Mouse (Mus musculus) embryonic facial prominence, embryonic 10.5 days (tissue): ENCODE measurements around the gene Cd164l2. TPM values are rescaled to one million over a fixed set of nuclear protein-coding genes. Genes with fewer than 3 reads are reported as not detected.
A peak's percentile ranks its signal among the peaks of the same experiment; 100 is the strongest.

ENCODE experiments used
- DNase-seq: peaks from one replicate; pipeline ENCODE4 v3.0.0-alpha.2; 2017; ENCODE audit warnings: low spot score
- H3K27ac ChIP-seq: fragments of 300-500 bp; sonication (generic); replicated peaks from 2 replicates; pipeline ENCODE4 v1.5.1; 2016; ENCODE audit warnings: mild to moderate bottlenecking
- H3K27me3 ChIP-seq: fragments of 300-500 bp; sonication (generic); replicated peaks from 2 replicates; pipeline ENCODE4 v1.6.1; 2016; ENCODE audit warnings: low read depth, mild to moderate bottlenecking; ENCODE audit not compliant: poor library complexity, severe bottlenecking
- H3K36me3 ChIP-seq: fragments of 300-500 bp; sonication (generic); replicated peaks from 2 replicates; pipeline ENCODE4 v1.6.1; 2016; ENCODE audit warnings: mild to moderate bottlenecking, moderate library complexity
- H3K4me1 ChIP-seq: fragments of 300-500 bp; sonication (generic); 2 replicates; pipeline ENCODE4 v1.6.1; 2016
- H3K4me3 ChIP-seq: fragments of 300-500 bp; sonication (generic); 2 replicates; pipeline ENCODE4 v1.5.1; 2016; ENCODE audit warnings: mild to moderate bottlenecking, moderate library complexity
- H3K9me3 ChIP-seq: fragments of 300-500 bp; sonication (generic); 2 replicates; pipeline ENCODE4 v1.6.1; 2016; ENCODE audit warnings: mild to moderate bottlenecking
- WGBS: fragments of 180-500 bp; shearing (Covaris S2); methylation state at CpG from one replicate; pipeline ENCODE4 v1.1.7; 2016; 5-methylcytosine and 5-hydroxymethylcytosine counted together
- polyA plus RNA-seq: library from polyadenylated mRNA; unstranded; fragments of >200 nt; fragmentation: Nextera tagmentation; extraction: Ambion mirVana; gene quantifications from 2 replicates; pipeline ENCODE4 v1.2.1, GENCODE M21; 2016

The Cd164l2 gene
- polyA plus RNA-seq, result 3.0 and 5.2 TPM in 2 replicates

DNA sequence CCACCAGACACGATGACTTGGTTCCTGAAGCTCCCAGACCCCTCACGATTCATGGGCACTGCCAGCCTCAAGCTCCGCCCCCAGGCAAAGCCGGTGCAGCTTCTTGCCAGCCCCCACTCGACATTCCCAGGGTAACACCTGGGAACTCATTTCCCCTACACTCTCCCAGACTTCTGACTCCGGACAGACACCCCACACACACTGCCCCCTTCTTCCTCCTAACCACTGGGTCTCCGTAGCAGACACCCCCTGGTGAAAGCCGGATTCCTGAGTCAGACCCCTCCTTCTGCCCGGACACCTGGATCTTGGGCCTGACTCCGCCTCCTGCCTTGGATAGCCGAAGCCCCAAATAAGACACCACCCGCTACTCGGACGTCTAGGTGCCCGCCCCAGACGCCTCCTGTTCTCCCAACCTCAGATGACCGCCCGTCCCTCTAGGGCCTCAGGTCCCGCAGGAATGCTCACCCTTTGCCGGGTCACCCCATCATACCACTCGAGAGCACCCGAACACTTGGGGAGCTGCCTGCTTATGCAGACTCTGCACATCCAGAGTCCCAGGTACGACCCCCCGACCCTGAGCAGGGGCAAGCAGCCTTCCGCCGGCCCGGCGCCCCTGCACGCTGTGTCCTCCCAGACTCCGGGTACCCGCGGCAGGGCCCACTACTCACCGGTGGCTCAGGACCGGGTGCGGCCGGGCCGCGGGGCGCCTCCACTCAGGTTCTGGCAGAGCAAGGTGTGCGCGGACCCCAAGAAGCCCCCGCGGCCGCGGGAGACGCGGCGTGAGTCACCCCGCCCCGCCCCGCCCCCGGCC, at the start of gene Cd164l2, which contains the start of gene Gpr3:
Gene Cd164l2 (plus strand): TSS at position 381 of the 811 bp plus-strand sequence.
Gene Gpr3 (minus strand): TSS at position 786 of the 811 bp plus-strand sequence.
- no peak for DNase-seq
- H3K36me3 ChIP-seq, result no peaks in the 10 kb centered on the region
- peak within 1 kb of the TSS; percentile 55; the same call in 1 of the 2 replicates for H3K27ac ChIP-seq
- 1% methylated on average over 52 of the region's 52 CpGs for WGBS
- H3K4me1 ChIP-seq, result peaks cover 35% of the 10 kb centered on the region
- H3K27me3 ChIP-seq, result peaks cover 84% of the 10 kb centered on the region
- H3K4me3 ChIP-seq, result peak within 1 kb of the TSS; percentile 77
- H3K9me3 ChIP-seq, result no peaks in the 10 kb centered on the region

DNA sequence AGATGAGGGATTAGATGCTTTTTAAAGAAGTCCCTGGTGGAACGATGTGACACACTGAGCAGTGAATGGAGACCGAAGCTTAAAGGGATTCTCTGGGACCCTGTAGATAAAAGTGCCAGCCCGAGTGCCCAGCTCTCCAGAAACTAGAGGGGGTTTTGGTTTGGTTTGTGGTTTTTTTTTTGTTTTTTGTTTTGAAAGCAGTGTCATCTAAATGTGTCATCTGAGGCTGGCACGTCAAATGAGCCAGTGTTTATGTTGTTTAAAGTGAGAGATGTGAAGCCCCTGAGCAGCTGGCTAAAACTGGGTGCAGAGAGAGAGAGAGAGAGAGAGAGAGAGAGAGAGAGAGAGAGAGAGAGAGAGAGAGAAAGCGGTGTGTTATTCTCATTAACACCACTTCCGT, 49.7 kb upstream of the Cd164l2 start:
- H3K27ac ChIP-seq, result no peak overlapping the region
- peaks cover 30% of the 10 kb centered on the region for H3K36me3 ChIP-seq
- no peak overlapping the region for H3K4me3 ChIP-seq
- no peak for DNase-seq
- WGBS, result 86% methylated on average over 6 of the region's 6 CpGs
- no peaks in the 10 kb centered on the region for H3K27me3 ChIP-seq
- peaks cover 14% of the 10 kb centered on the region for H3K4me1 ChIP-seq
- no peaks in the 10 kb centered on the region for H3K9me3 ChIP-seq

DNA sequence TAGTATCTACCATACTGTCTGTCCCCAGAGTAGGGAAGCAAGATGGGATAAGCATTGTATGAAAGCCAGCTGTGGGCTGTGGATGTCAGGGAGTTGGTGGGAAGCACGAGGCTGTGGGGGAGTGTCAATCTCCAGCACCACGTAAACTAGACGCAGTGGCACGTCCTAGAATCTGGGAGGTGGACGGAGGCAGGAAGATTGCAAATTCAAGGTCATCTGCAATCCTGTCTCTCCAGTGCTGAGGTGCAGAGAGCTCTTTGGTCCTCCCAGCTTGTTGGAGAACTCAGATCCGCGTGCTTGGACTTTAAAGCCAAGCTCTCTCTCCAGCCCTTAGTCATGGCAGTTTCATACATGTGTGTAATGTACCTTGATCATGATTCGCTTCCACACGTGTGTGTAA, 45.2 kb upstream of the Cd164l2 start:
- no peak overlapping the region for H3K27ac ChIP-seq
- no peaks in the 10 kb centered on the region for H3K27me3 ChIP-seq
- no peaks in the 10 kb centered on the region for H3K9me3 ChIP-seq
- 92% methylated on average over 9 of the region's 9 CpGs for WGBS
- peaks cover 23% of the 10 kb centered on the region for H3K36me3 ChIP-seq
- no peak overlapping the region for H3K4me3 ChIP-seq
- no peak for DNase-seq
- H3K4me1 ChIP-seq, result no peaks in the 10 kb centered on the region

DNA sequence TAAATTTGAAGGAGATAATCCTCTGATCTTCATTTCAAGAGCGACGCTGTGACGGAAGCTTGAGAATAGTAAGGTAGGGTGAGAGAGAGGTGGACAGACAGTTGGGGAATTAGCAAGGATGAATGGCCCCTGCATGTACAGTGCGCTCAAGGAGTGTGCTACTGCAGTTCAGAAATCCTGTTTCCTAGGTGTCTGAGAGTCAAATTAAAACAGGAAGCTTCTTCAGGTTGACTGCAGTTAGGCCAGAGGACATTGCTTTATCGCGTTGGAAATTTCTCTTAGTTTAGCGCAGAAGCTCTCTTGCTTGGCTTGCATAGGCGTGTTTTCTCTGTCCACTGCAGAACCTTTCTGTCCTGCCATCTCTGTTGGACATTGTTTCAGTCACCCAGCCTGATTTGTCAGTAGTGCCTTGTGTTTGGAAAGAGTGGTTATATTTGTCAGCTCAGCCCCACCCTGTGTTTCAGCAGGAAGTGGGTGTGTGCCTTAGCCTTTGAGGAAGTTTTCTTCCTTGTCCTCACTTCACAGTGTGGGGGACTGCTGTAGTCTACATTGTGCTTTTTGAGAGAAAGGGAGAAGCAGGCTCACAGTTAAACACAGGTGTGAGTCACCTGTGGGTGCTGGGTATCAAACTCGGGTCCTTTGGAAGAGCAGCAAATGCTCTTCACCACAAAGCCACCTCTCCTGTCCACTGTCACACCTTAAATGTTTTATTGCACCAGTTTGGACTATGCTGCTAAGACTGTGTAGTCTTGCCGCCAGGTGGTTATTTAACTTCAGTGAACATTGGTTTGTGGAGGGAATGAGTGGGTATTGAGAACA, 42.5 kb upstream of the Cd164l2 start:
- H3K36me3 ChIP-seq, result peaks cover 16% of the 10 kb centered on the region
- no peak for DNase-seq
- no peak overlapping the region for H3K27ac ChIP-seq
- H3K4me3 ChIP-seq, result no peak overlapping the region
- 87% methylated on average over 10 of the region's 10 CpGs for WGBS
- no peaks in the 10 kb centered on the region for H3K9me3 ChIP-seq
- H3K27me3 ChIP-seq, result no peaks in the 10 kb centered on the region
- peaks cover 7% of the 10 kb centered on the region for H3K4me1 ChIP-seq

DNA sequence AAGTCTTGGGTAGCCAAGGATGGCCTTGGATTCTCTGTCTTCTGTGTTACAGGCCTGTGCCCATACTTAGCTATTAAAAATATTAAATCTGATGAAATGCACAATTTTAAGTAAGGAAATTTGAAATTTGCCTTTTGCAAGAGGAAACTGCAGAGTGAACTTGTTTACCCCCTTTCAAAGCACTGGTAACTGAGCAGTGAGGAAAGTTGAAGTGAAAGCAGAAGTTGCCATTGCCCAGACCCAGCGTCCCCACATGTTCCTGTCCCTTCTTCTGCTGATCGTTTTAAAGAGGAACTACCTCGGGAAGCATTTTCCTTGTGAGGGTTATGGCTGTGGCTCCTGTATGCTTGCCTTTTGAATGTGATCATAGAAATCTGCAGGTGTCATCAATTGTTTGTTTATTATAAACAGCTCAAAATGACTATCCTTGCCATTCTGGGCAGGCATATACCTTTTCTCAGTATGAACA, 41.8 kb upstream of the Cd164l2 start:
- no peak for DNase-seq
- 85% methylated on average over 3 of the region's 3 CpGs for WGBS
- H3K4me3 ChIP-seq, result no peak overlapping the region
- H3K9me3 ChIP-seq, result no peaks in the 10 kb centered on the region
- H3K27me3 ChIP-seq, result no peaks in the 10 kb centered on the region
- H3K4me1 ChIP-seq, result peaks cover 8% of the 10 kb centered on the region
- H3K27ac ChIP-seq, result no peak overlapping the region
- H3K36me3 ChIP-seq, result peaks cover 10% of the 10 kb centered on the region

DNA sequence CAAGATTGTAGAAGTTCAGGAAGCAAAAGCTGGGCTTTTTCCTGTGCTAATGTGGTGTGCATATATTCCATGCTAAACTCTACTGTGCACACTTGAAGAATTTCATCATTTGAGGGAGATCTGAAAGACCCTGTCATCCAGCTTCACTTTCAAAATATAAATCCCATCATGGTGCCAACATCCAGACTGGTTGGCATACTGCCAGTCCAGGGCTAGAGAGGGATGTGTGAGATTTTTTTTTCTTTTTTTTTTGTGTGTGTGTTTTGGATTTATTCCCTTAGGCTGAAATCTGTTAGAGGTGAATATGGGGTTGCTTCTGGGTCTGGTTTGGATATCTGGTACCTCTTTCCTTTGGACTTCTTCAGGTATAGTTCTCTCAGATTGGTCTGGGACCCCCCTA, 41.3 kb upstream of the Cd164l2 start:
- peaks cover 6% of the 10 kb centered on the region for H3K36me3 ChIP-seq
- H3K4me1 ChIP-seq, result peaks cover 12% of the 10 kb centered on the region
- H3K27ac ChIP-seq, result no peak overlapping the region
- no peaks in the 10 kb centered on the region for H3K9me3 ChIP-seq
- DNase-seq, result no peak
- no peaks in the 10 kb centered on the region for H3K27me3 ChIP-seq
- no peak overlapping the region for H3K4me3 ChIP-seq

DNA sequence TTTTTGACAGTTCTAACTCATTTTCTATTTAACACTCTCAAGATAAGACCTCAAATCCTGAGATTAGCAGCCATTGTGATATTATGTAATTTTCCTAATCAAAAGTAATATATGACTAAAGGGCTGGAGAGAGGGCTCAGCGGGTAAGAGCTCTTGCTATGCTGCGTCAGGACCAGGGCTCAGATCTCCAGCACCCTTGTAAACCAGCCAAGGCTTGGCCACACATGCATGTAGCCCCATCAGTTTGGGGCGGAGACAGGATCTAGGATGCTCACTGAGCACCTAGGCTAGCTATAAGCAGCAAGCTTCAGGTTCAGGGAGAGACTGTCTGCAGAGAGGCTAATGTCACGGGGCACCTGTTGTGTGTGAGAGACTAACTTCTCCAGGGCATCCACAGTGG, 39.5 kb upstream of the Cd164l2 start:
- 89% methylated on average over 4 of the region's 4 CpGs for WGBS
- H3K27ac ChIP-seq, result no peak overlapping the region
- peaks cover 26% of the 10 kb centered on the region for H3K4me1 ChIP-seq
- no peaks in the 10 kb centered on the region for H3K9me3 ChIP-seq
- DNase-seq, result no peak
- no peaks in the 10 kb centered on the region for H3K27me3 ChIP-seq
- H3K36me3 ChIP-seq, result peaks cover 12% of the 10 kb centered on the region
- H3K4me3 ChIP-seq, result no peak overlapping the region

DNA sequence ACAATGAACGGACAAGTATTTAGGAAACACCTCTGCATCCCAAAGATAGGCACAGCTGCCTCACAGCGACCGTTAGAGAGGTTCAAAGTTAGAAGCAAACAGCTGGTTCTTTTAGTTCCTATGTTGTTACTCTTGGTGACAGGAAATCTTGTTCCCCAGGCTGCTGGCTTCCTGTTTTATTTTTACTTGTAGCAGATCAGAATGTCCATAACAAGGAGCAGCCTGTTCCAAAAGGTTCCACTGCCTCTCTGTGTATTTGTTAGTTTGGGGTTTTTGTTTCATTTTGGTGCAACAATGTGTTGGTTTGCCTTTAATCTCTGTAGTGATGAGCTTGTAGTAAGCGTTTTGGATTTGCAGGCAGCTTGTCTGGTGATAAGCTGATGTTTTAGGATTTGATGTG, 37.6 kb upstream of the Cd164l2 start:
- peaks cover 31% of the 10 kb centered on the region for H3K36me3 ChIP-seq
- H3K27ac ChIP-seq, result no peak overlapping the region
- H3K4me1 ChIP-seq, result peaks cover 26% of the 10 kb centered on the region
- no peak overlapping the region for H3K4me3 ChIP-seq
- DNase-seq, result no peak
- H3K27me3 ChIP-seq, result no peaks in the 10 kb centered on the region
- WGBS, result 74% methylated on average over 4 of the region's 4 CpGs
- no peaks in the 10 kb centered on the region for H3K9me3 ChIP-seq

DNA sequence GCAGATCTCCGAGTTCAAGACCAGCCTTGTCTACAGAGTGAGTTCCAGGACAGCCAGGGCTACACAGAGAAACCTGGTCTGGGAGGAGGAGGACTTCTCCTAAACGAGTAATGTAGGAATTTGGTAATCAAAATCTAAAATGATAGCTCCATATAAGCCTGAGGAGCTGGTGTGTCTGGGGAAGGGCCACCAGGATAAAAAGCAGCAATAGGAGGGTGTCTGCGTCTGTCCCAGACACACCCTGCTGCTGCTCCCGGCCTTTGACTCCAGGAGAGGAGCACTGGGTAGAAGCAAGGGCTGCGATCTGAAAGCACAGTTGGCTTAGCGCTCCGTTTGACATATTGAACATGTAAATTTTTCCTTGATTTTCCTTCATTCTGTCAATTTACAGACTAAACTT, 36.7 kb upstream of the Cd164l2 start:
- H3K27me3 ChIP-seq, result no peaks in the 10 kb centered on the region

DNA sequence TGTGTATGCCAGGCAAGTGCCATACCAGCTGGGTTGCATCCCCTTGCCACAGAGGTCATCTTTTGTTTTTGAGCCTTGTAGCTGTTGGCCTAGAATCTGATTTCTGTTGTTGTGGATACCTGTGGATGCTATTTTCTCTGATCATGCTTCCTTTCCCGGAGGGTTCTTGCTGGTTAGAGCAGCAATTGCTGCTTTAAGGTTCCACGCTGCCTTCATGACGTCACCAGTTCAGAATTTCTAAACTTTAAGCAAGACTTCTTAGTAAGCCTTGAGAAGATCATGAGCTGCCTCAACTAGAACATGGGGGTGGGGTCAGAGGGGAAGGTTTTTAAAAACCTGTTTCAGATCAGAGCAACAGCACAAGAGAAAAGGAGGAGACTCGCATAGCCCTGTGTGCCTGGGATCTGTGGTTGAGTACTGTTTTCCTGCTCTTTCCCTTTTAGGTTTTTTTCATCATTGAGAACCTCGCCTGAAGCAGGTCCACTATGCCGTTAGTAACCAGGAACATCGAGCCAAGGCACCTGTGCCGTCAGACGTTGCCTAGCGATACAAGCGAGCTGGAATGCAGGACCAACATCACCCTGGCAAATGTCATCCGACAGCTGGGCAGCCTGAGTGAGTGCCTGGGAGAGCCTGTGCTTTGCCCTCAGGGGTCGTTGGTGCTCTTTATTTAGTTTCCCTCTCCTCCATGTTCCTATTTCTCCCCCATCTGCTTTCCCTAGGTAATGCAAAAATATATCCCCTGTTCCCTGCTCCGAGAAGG, 35.8 kb upstream of the Cd164l2 start:
- Histone ChIP-seq H3K9me3 (no peaks in the 10 kb centered on the region), H3K4me1 (peaks cover 26% of the 10 kb centered on the region), H3K27ac (no peak overlapping the region), H3K4me3 (no peak overlapping the region), H3K27me3 (no peaks in the 10 kb centered on the region), H3K36me3 (peaks cover 50% of the 10 kb centered on the region)
- peak; percentile 37 for DNase-seq
- WGBS, result 69% methylated on average over 14 of the region's 14 CpGs

More for the DNA sequence above, 36.7 kb upstream of the Cd164l2 start:
- H3K4me3 ChIP-seq, result no peak overlapping the region
- H3K4me1 ChIP-seq, result peaks cover 26% of the 10 kb centered on the region
- peaks cover 40% of the 10 kb centered on the region for H3K36me3 ChIP-seq
- DNase-seq, result no peak
- no peaks in the 10 kb centered on the region for H3K9me3 ChIP-seq
- WGBS, result 87% methylated on average over 7 of the region's 7 CpGs
- no peak overlapping the region for H3K27ac ChIP-seq

DNA sequence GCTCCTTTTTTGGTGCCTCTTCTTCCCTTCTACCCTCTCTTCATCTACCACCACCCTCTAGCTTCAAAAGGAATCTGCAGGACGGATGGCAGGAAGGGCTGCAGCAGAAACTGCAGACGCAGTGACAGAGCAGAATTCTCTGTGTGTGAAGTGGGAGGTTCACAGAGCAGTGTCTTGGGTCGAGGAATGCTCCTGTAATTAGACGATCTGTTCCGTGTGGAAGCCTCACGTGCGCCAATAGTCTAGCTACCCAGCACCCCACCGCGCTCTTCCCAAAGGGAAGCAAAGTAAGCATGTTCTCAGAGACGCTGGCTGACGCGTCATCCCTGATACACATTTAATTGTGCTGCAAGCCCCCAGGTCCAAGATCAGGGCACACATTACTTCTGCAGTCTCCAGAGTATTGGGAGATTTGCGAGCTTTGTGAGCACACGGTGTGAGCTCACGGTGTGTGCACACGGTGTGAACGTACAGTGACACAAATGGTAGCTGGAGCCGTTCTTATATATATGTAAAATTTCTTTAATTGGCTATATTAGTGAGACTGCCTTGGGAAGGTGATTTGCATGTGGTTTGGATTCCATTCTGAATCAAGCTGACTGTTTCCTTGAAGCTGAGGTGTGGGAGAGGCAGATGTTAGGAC, 35.0 kb upstream of the Cd164l2 start:
- WGBS, result 87% methylated on average over 18 of the region's 18 CpGs
- H3K9me3 ChIP-seq, result no peaks in the 10 kb centered on the region
- DNase-seq, result no peak
- H3K4me1 ChIP-seq, result peaks cover 26% of the 10 kb centered on the region
- no peak overlapping the region for H3K4me3 ChIP-seq
- H3K27ac ChIP-seq, result no peak overlapping the region
- peaks cover 57% of the 10 kb centered on the region for H3K36me3 ChIP-seq
- no peaks in the 10 kb centered on the region for H3K27me3 ChIP-seq

DNA sequence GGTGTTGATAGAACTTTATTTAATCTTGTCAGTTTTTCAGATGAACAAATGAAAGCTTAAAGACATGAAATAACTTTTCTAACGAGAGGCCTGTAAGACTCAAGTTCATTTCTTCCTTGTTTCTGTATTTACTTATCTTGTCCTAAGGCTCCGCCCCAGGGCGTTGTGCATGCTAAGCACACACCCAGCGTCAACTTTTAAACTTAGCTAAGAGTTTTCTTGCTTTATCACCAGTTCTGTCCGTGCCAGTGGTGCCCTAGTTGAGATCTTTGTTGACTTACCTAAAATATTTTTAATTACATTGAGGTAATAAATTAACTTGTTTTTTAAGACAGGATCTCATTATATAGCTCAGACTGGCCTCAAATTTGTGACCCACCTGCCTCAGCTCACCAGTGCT, 33.6 kb upstream of the Cd164l2 start:
- Histone ChIP-seq H3K4me1 (peaks cover 27% of the 10 kb centered on the region), H3K36me3 (peaks cover 68% of the 10 kb centered on the region), H3K4me3 (no peak overlapping the region), H3K9me3 (no peaks in the 10 kb centered on the region), H3K27me3 (no peaks in the 10 kb centered on the region), H3K27ac (no peak overlapping the region)
- no peak for DNase-seq
- WGBS, result 91% methylated on average over 5 of the region's 5 CpGs
